Mouse (Mus musculus): ENCODE measurements at regions not wholly inside any gene's neighbourhood (a gene's known extent, or its start where the extent isn't known, plus 50 kb on each side); places are given as distances from the start of the nearest gene placed in this dataset.

GRCm38 (mm10) chr4:127429748-127430147 is 71.8 kb upstream of the Gjb5 start:
- TF ChIP-seq CTCF (IDR thresholded peaks at IDR 0.05; ENCODE audit: extremely low read depth, insufficient read length, insufficient replicate concordance, low read depth, low read length) (no peak), POLR2A (IDR thresholded peaks at IDR 0.05; ENCODE audit: low read depth, low read length) (no peak)

All from small intestine, adult 2 months (tissue).